Mouse (Mus musculus) embryonic facial prominence, embryonic 12.5 days (tissue): ENCODE results near the gene Peli2. TPM values are rescaled to one million over a fixed set of nuclear protein-coding genes. Genes with fewer than 3 reads are reported as not detected.

ENCODE experiments used
- ATAC-seq: fragments of 200-750 bp; cut with Nextera tagmentation; 2 replicates; pipeline ENCODE4 v1.8.0; 2017; ENCODE audit not compliant: insufficient number of reproducible peaks, insufficient read depth, low FRiP score, low TSS enrichment
- H3K27ac ChIP-seq: fragments of 300-500 bp; sonication (generic); 2 replicates; pipeline ENCODE4 v1.5.1; 2016; ENCODE audit warnings: mild to moderate bottlenecking
- H3K27me3 ChIP-seq: fragments of 300-500 bp; sonication (generic); 2 replicates; pipeline ENCODE4 v1.6.1; 2016; ENCODE audit warnings: mild to moderate bottlenecking, moderate library complexity
- H3K36me3 ChIP-seq: fragments of 300-500 bp; sonication (generic); 2 replicates; pipeline ENCODE4 v1.6.1; 2016; ENCODE audit warnings: mild to moderate bottlenecking
- H3K4me1 ChIP-seq: fragments of 300-500 bp; sonication (generic); 2 replicates; pipeline ENCODE4 v1.6.1; 2016
- H3K4me2 ChIP-seq: fragments of 300-500 bp; sonication (generic); replicated peaks from 2 replicates; pipeline ENCODE4 v1.6.1; 2016; ENCODE audit warnings: mild to moderate bottlenecking, moderate library complexity
- H3K4me3 ChIP-seq: fragments of 300-500 bp; sonication (generic); 2 replicates; pipeline ENCODE4 v1.5.1; 2016; ENCODE audit warnings: mild to moderate bottlenecking
- H3K9ac ChIP-seq: fragments of 300-500 bp; sonication (generic); 2 replicates; pipeline ENCODE4 v1.6.1; 2016; ENCODE audit warnings: mild to moderate bottlenecking, moderate library complexity
- H3K9me3 ChIP-seq: fragments of 300-500 bp; sonication (generic); 2 replicates; pipeline ENCODE4 v1.6.1; 2016; ENCODE audit warnings: mild to moderate bottlenecking, moderate library complexity
- WGBS: fragments of 180-500 bp; shearing (Covaris S2); methylation state at CpG from one replicate; pipeline ENCODE4 v1.1.7; 2016; 5-methylcytosine and 5-hydroxymethylcytosine counted together
- polyA plus RNA-seq: library from polyadenylated mRNA; unstranded; fragments of >200 nt; fragmentation: Nextera tagmentation; extraction: Ambion mirVana; gene quantifications from 2 replicates; pipeline ENCODE4 v1.2.1, GENCODE M21; 2016

Peli2 gene
- polyA plus RNA-seq, 1 experiment from 2014 or later: 9.9 TPM

DNA sequence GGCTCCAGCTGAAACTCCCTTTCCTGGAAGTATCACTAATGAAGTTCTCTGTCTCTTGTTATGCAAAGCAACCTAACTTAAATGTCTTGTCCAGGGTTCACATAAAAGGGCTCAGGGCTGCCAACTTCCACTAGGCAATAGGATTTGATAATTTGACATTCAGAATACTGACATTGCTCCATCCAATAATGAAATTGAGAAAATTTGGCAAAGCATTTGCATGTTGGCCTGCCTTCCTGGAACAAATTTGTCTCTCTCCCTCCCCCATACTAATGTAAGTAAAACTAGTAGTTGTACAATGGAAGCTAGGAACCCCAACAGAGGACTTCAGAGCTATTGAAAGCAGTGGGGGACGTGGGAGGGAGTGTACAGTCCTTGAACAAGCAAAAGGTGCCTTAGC, 21.3 kb upstream of the Peli2 start:
- Histone ChIP-seq H3K27ac (no peak overlapping the region), H3K36me3 (no peaks in the 10 kb centered on the region), H3K4me2 (no peak overlapping the region), H3K9me3 (no peaks in the 10 kb centered on the region), H3K4me1 (no peaks in the 10 kb centered on the region), H3K27me3 (no peaks in the 10 kb centered on the region), H3K9ac (no peak overlapping the region), H3K4me3 (no peak overlapping the region)
- WGBS: 58% methylated on average over 1 of the region's 1 CpGs
- no peak for ATAC-seq

- Histone ChIP-seq H3K27ac (no peak overlapping the region), H3K36me3 (no peaks in the 10 kb centered on the region), H3K4me3 (no peak overlapping the region), H3K4me1 (no peaks in the 10 kb centered on the region), H3K4me2 (no peak overlapping the region), H3K27me3 (no peaks in the 10 kb centered on the region), H3K9me3 (no peaks in the 10 kb centered on the region), H3K9ac (no peak overlapping the region)
- no peak for ATAC-seq
- WGBS: 78% methylated on average over 7 of the region's 7 CpGs
Observed at GRCm38 (mm10) chr14:48106453-48106852, 14.2 kb upstream of the Peli2 start.

GRCm38 (mm10) chr14:48117986-48118385, 2.6 kb upstream of the Peli2 start:
- Histone ChIP-seq H3K4me3 (no peak overlapping the region), H3K27ac (no peak overlapping the region), H3K9ac (no peak overlapping the region), H3K4me2 (no peak overlapping the region), H3K27me3 (0 out of 2 replicates have a peak, but pooled peaks cover 4% of the 10 kb centered on the region), H3K9me3 (no peaks in the 10 kb centered on the region), H3K36me3 (no peaks in the 10 kb centered on the region), H3K4me1 (peaks cover 20% of the 10 kb centered on the region)
- ATAC-seq: no peak
- WGBS: 68% methylated on average over 5 of the region's 5 CpGs

GRCm38 (mm10) chr14:48119012-48119647, 1.5 kb upstream of the Peli2 start:
- Histone ChIP-seq H3K4me2 (peak overlapping the region; percentile 61), H3K27ac (no peak overlapping the region), H3K4me1 (peaks cover 24% of the 10 kb centered on the region), H3K9me3 (no peaks in the 10 kb centered on the region), H3K9ac (no peak overlapping the region), H3K27me3 (0 out of 2 replicates have a peak, but pooled peaks cover 4% of the 10 kb centered on the region), H3K36me3 (no peaks in the 10 kb centered on the region), H3K4me3 (no peak overlapping the region)
- 2% methylated on average over 9 of the region's 9 CpGs for WGBS
- no peak for ATAC-seq

- no peak for ATAC-seq
- 11% methylated on average over 17 of the region's 17 CpGs for WGBS
- peak overlapping the region; percentile 19 for H3K4me3 ChIP-seq
- no peaks in the 10 kb centered on the region for H3K9me3 ChIP-seq
- no peak overlapping the region for H3K9ac ChIP-seq
- no peaks in the 10 kb centered on the region for H3K36me3 ChIP-seq
- H3K4me1 ChIP-seq: peaks cover 31% of the 10 kb centered on the region
- peak overlapping the region; percentile 61 for H3K4me2 ChIP-seq
- H3K27ac ChIP-seq: no peak overlapping the region
- 0 out of 2 replicates have a peak, but pooled peaks cover 4% of the 10 kb centered on the region for H3K27me3 ChIP-seq
Observed at GRCm38 (mm10) chr14:48119648-48120270, 864 bp upstream of the Peli2 start.

- Histone ChIP-seq H3K36me3 (no peaks in the 10 kb centered on the region), H3K27me3 (0 out of 2 replicates have a peak, but pooled peaks cover 4% of the 10 kb centered on the region), H3K4me1 (peaks cover 36% of the 10 kb centered on the region), H3K9ac (peak overlapping the region; percentile 20), H3K4me2 (peak overlapping the region; percentile 61), H3K4me3 (peak overlapping the region; percentile 73), H3K9me3 (no peaks in the 10 kb centered on the region), H3K27ac (no peak overlapping the region; the same call in 1 of the 2 replicates)
- 0% methylated on average over 10 of the region's 10 CpGs for WGBS
- no peak for ATAC-seq
Observed at GRCm38 (mm10) chr14:48120443-48120751, 226 bp upstream of the Peli2 start.

GRCm38 (mm10) chr14:48121529-48122517, 1.2 kb downstream of the Peli2 start:
- H3K27ac ChIP-seq: peak overlapping the region; percentile 80
- no peaks in the 10 kb centered on the region for H3K9me3 ChIP-seq
- ATAC-seq: peak; percentile 16; the same call in 1 of the 2 replicates
- peaks cover 38% of the 10 kb centered on the region for H3K4me1 ChIP-seq
- no peaks in the 10 kb centered on the region for H3K36me3 ChIP-seq
- peak overlapping the region; percentile 73 for H3K4me3 ChIP-seq
- H3K9ac ChIP-seq: peak overlapping the region; percentile 84
- 0 out of 2 replicates have a peak, but pooled peaks cover 4% of the 10 kb centered on the region for H3K27me3 ChIP-seq
- H3K4me2 ChIP-seq: peak overlapping the region; percentile 61
- under 1% methylated on average over 32 of the region's 32 CpGs for WGBS

GRCm38 (mm10) chr14:48124011-48124410, 3.4 kb downstream of the Peli2 start:
- Histone ChIP-seq H3K27ac (no peak overlapping the region), H3K4me2 (no peak overlapping the region), H3K9ac (no peak overlapping the region), H3K4me1 (peaks cover 31% of the 10 kb centered on the region), H3K36me3 (no peaks in the 10 kb centered on the region), H3K4me3 (no peak overlapping the region), H3K9me3 (no peaks in the 10 kb centered on the region), H3K27me3 (0 out of 2 replicates have a peak, but pooled peaks cover 5% of the 10 kb centered on the region)
- ATAC-seq: no peak
- 43% methylated on average over 5 of the region's 5 CpGs for WGBS

DNA sequence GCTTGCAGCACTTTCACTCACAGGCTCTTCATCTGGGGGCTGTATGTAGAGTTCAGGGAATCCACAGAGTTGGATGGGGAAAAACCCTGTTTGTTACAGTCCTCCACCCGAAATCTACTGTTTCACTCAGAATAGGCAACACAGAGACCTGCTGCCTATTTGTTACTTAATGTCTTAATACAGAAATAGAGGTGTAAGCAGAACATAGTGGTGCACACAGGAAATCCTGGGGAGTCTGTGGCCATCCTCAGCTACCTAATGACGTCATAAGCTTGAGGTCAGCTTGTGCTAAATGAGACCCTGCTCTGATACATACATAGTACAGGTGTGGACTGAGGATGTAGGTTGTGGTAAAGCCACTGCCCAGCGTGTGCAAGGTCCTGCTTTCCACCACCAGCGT, 4.2 kb downstream of the Peli2 start:
- no peak overlapping the region for H3K4me3 ChIP-seq
- no peaks in the 10 kb centered on the region for H3K36me3 ChIP-seq
- no peak for ATAC-seq
- no peak overlapping the region for H3K27ac ChIP-seq
- no peaks in the 10 kb centered on the region for H3K9me3 ChIP-seq
- H3K9ac ChIP-seq: no peak overlapping the region
- no peak overlapping the region for H3K4me2 ChIP-seq
- 0 out of 2 replicates have a peak, but pooled peaks cover 7% of the 10 kb centered on the region for H3K27me3 ChIP-seq
- 63% methylated on average over 4 of the region's 4 CpGs for WGBS
- peaks cover 30% of the 10 kb centered on the region for H3K4me1 ChIP-seq

- ATAC-seq: no peak
- WGBS: 78% methylated on average over 6 of the region's 6 CpGs
Observed at GRCm38 (mm10) chr14:48125971-48126370, 5.3 kb downstream of the Peli2 start.

DNA sequence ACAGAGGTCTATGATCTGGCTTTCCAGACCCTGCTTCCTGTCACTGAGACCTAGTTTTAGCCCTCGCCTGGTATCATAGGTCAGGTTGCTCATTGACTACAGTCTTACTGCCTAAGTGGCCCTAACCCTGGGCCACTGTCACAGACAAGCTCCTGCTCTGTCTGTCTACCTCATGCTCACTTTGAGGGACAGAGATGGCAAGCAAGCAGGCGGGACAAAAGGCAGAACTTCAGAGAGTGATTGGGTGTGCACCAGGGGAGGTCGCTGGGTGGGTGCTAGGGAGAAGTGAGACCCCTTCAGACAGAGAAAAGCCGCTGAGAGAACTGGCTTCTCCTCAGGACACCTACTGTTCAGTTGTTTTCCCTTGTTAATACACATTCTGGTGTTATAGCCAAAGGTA, 6.3 kb downstream of the Peli2 start:
- H3K27ac ChIP-seq: no peak overlapping the region
- no peak for ATAC-seq
- peaks cover 39% of the 10 kb centered on the region for H3K4me1 ChIP-seq
- H3K9ac ChIP-seq: no peak overlapping the region
- H3K9me3 ChIP-seq: no peaks in the 10 kb centered on the region
- H3K36me3 ChIP-seq: no peaks in the 10 kb centered on the region
- no peak overlapping the region for H3K4me2 ChIP-seq
- 80% methylated on average over 4 of the region's 4 CpGs for WGBS
- 0 out of 2 replicates have a peak, but pooled peaks cover 7% of the 10 kb centered on the region for H3K27me3 ChIP-seq
- no peak overlapping the region for H3K4me3 ChIP-seq

More at GRCm38 (mm10) chr14:48125971-48126370, 5.3 kb downstream of the Peli2 start:
- H3K27ac ChIP-seq: no peak overlapping the region
- H3K36me3 ChIP-seq: no peaks in the 10 kb centered on the region
- H3K9ac ChIP-seq: no peak overlapping the region
- H3K4me1 ChIP-seq: peaks cover 31% of the 10 kb centered on the region
- H3K9me3 ChIP-seq: no peaks in the 10 kb centered on the region
- H3K27me3 ChIP-seq: 0 out of 2 replicates have a peak, but pooled peaks cover 7% of the 10 kb centered on the region
- no peak overlapping the region for H3K4me3 ChIP-seq
- H3K4me2 ChIP-seq: no peak overlapping the region
